ENCODE assay signal across 8 mouse cellular contexts in the genomic region with DNA sequence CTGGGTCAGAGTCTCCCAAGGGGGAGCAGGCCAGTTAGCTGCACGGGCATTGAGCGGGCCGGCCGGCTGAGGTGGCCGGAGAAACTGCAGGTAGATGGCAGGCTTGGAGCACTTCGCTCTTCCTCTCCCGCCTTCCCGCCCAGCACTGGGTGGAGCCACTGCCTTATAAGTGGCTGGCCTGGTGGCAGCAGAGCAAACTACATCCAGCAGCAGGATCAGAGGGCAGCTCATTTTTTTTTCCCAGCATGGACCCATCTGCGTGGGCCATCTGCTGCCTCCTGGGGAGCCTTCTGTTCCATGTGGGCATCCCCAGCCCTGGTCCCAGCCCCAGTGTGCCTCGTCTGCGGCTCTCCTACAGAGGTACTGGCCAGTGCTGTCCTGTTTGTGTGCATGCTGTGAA. TPM values are rescaled to one million over a fixed set of nuclear protein-coding genes. Genes with fewer than 3 reads are reported as not detected.
DNase-seq lines count a peak whose midpoint lies in the region; ATAC-seq and TF ChIP-seq lines count a peak whose summit lies in the region.

A gene (plus strand): TSS at position 195 of the 400 bp plus-strand sequence.

- peak; percentile 71 for TF ChIP-seq CTCF in cerebellum, adult 2 months (IDR thresholded peaks at IDR 0.05; ENCODE audit: borderline replicate concordance, insufficient read depth, low read depth, low read length)

- intact Hi-C loops in left cerebral cortex, postnatal 4 days (cut with DNase I), result no loop called here
- intact Hi-C loops in left cerebral cortex, postnatal 25 days (cut with DNase I), result loop anchor here (5.0 kb wide), 2 partner anchors 105 to 120 kb away; a partner anchor contains a TSS

- peak within 1 kb of the TSS; percentile 51 for H3K27ac ChIP-seq in cerebellum, adult 2 months (ENCODE audit: insufficient read depth, low read length)
- H3K27ac ChIP-seq in intestine, embryonic 15.5 days, result 0 out of 2 replicates have a peak within 1 kb of the TSS, but pooled peaks have one; percentile 22
- H3K27ac ChIP-seq in neural tube, embryonic 15.5 days (replicated peaks), result no peak within 1 kb of the TSS

- H3K27me3 ChIP-seq in cerebellum, adult 2 months (ENCODE audit: control insufficient read depth, insufficient read depth, low read length), result no peaks in the 10 kb centered on the region
- no peaks in the 10 kb centered on the region for H3K27me3 ChIP-seq in intestine, embryonic 15.5 days (replicated peaks)
- no peaks in the 10 kb centered on the region for H3K27me3 ChIP-seq in neural tube, embryonic 15.5 days (replicated peaks)

- H3K9me3 ChIP-seq in intestine, embryonic 15.5 days, result no peaks in the 10 kb centered on the region
- no peaks in the 10 kb centered on the region for H3K9me3 ChIP-seq in neural tube, embryonic 15.5 days (replicated peaks)

- H3K4me1 ChIP-seq in cerebellum, adult 2 months (ENCODE audit: control insufficient read depth, insufficient read depth, low read length), result peaks cover 17% of the 10 kb centered on the region
- peaks cover 11% of the 10 kb centered on the region for H3K4me1 ChIP-seq in intestine, embryonic 15.5 days (replicated peaks)
- H3K4me1 ChIP-seq in neural tube, embryonic 15.5 days, result peaks cover 17% of the 10 kb centered on the region

- peak; percentile 82 for DNase-seq in left cerebral cortex, postnatal 4 days
- DNase-seq in left cerebral cortex, postnatal 25 days (ENCODE audit: low spot score in 2 of 2), result no peak
- peak; percentile 80 to 83 for DNase-seq in cerebellum, adult 2 months
- DNase-seq in gastrocnemius, postnatal 4 days (ENCODE audit: low spot score in 2 of 2), result peak in 1 of 2 experiments; percentile 63
- DNase-seq in lung, adult 18-20 months, result peak; percentile 83 to 89
- DNase-seq in layer of hippocampus, postnatal 36 days, result no peak

- no peak within 1 kb of the TSS for H3K9ac ChIP-seq in intestine, embryonic 15.5 days
- no peak within 1 kb of the TSS for H3K9ac ChIP-seq in neural tube, embryonic 15.5 days (replicated peaks)

- WGBS in cerebellum, adult 2 months, result 3% methylated on average over 11 of the region's 11 CpGs
- 13% methylated on average over 11 of the region's 11 CpGs for WGBS in intestine, embryonic 15.5 days
- WGBS in neural tube, embryonic 15.5 days, result 14% methylated on average over 11 of the region's 11 CpGs

- H3K4me3 ChIP-seq in cerebellum, adult 2 months (replicated peaks; ENCODE audit: insufficient read depth, low read depth, low read length), result peak within 1 kb of the TSS; percentile 0
- H3K4me3 ChIP-seq in intestine, embryonic 15.5 days (replicated peaks), result no peak within 1 kb of the TSS
- H3K4me3 ChIP-seq in neural tube, embryonic 15.5 days (replicated peaks), result no peak within 1 kb of the TSS

- H3K36me3 ChIP-seq in intestine, embryonic 15.5 days, result no peaks in the 10 kb centered on the region
- no peaks in the 10 kb centered on the region for H3K36me3 ChIP-seq in neural tube, embryonic 15.5 days

- H3K4me2 ChIP-seq in intestine, embryonic 15.5 days (replicated peaks), result peak within 1 kb of the TSS; percentile 48
- peak within 1 kb of the TSS; percentile 24 for H3K4me2 ChIP-seq in neural tube, embryonic 15.5 days

- peak; percentile 44; the same call in 1 of the 2 replicates for TF ChIP-seq POLR2A in cerebellum, adult 2 months (IDR thresholded peaks at IDR 0.05; ENCODE audit: borderline replicate concordance, insufficient read depth, low read length)

- peak; percentile 80 for ATAC-seq in intestine, embryonic 15.5 days
- peak; percentile 58; the same call in 1 of the 2 replicates for ATAC-seq in neural tube, embryonic 15.5 days (ENCODE audit: low FRiP score)

RNA-seq across cellular contexts. Expression of the gene that starts here (rescaled TPM):
- 1 to 10 TPM; 2.5 to 2.6 TPM for total RNA-seq in left cerebral cortex, postnatal 4 days (2021)
- 1 to 10 TPM; 4.9 to 5.5 TPM for total RNA-seq in left cerebral cortex, postnatal 25 days (2021)
- 3.0 and 3.2 TPM in 2 replicates for polyA plus RNA-seq in cerebellum, adult 2 months (2012; rRNA removed)
- total RNA-seq in gastrocnemius, postnatal 4 days (2021), result 10 to 100 TPM; 11.5 to 11.6 TPM
- 0.91 and 0.96 TPM in 2 replicates for polyA plus RNA-seq in intestine, embryonic 15.5 days (2015; fragmentation: Nextera tagmentation; extraction: Ambion mirVana)
- 0.47 and 0.69 TPM in 2 replicates for polyA plus RNA-seq in neural tube, embryonic 15.5 days (2015; fragmentation: Nextera tagmentation; extraction: Ambion mirVana)
- total RNA-seq in layer of hippocampus, postnatal 36 days (2021), result 1 to 10 TPM; 4.5 to 4.9 TPM

Comparison
In these comparisons a context has a peak if more than half of its experiments do, and no peak if none do; other contexts are left out.
1. DNase-seq: peak in left cerebral cortex, postnatal 4 days (single experiment), cerebellum, adult 2 months (2 of 2) and lung, adult 18-20 months (2 of 2); none in left cerebral cortex, postnatal 25 days (0 of 2) and layer of hippocampus, postnatal 36 days (0 of 2).
2. Peak in ATAC-seq, H3K27ac ChIP-seq and H3K4me2 ChIP-seq in intestine, embryonic 15.5 days; RNA of the gene not detected or under 1 TPM.
3. Peak in ATAC-seq and H3K4me2 ChIP-seq in neural tube, embryonic 15.5 days; RNA of the gene not detected or under 1 TPM.